Mouse (Mus musculus): Measurements from ENCODE around the gene F2r. TPM values are rescaled to one million over a fixed set of nuclear protein-coding genes. Genes with fewer than 3 reads are reported as not detected.
A peak's percentile ranks its signal among the peaks of the same experiment; 100 is the strongest.

The F2r gene
- polyA plus RNA-seq, 1 experiment from 2014 or later = 67.5 TPM

DNA sequence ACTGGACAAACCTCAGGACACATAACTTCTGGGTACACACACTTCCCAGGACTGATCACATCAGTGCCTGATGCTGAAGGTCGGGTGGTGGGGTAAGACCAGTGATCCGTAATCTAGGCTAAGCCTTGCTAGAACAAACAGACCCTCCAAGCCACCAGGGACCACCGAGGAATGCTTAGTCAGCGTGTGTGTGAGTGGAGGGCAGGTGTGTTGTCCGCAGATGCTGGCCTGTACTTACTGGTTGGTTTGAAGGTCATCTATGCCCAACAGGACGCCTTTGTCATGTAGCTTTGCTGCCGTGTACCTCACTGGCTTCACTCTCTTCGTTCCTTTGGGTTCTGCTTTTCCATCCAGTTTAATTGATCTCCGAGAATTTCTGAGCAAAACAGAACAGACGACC lies 11.5 kb upstream of the F2r start:
- WGBS = 86% methylated on average over 10 of the region's 10 CpGs
- Histone ChIP-seq H3K36me3 (0 out of 2 replicates have a peak, but pooled peaks cover 7% of the 10 kb centered on the region), H3K27ac (no peak overlapping the region), H3K9me3 (no peaks in the 10 kb centered on the region), H3K4me3 (replicated peaks) (no peak overlapping the region), H3K4me2 (no peak overlapping the region), H3K27me3 (replicated peaks) (no peaks in the 10 kb centered on the region), H3K9ac (no peak overlapping the region), H3K4me1 (no peaks in the 10 kb centered on the region)
- ATAC-seq (ENCODE audit: insufficient read depth, low FRiP score, low read depth) = no peak

DNA sequence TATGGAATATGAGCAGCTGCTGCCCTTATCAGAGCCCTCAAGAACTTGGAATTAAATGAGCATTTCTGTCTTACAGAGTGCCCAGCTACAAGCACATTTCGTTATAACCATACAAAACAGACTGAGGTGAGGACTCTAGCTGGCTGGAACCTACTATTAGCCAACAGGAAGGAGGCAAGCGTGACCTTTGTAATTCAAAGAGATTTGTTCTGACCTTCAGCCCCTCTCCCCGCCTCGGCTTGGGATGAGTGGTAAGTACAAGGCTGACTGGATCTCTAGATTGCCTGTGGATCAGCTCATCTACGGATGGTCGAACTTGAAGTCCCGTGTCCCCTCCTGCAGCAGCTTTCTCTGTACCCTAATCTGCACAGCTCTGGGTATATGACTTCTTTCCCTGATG lies 8.4 kb upstream of the F2r start:
- H3K9ac ChIP-seq = no peak overlapping the region
- no peak overlapping the region for H3K27ac ChIP-seq
- 78% methylated on average over 7 of the region's 7 CpGs for WGBS
- 0 out of 2 replicates have a peak, but pooled peaks cover 6% of the 10 kb centered on the region for H3K36me3 ChIP-seq
- no peaks in the 10 kb centered on the region for H3K4me1 ChIP-seq
- H3K9me3 ChIP-seq = no peaks in the 10 kb centered on the region
- H3K4me3 ChIP-seq (replicated peaks) = no peak overlapping the region
- H3K4me2 ChIP-seq = no peak overlapping the region
- no peaks in the 10 kb centered on the region for H3K27me3 ChIP-seq (replicated peaks)
- no peak for ATAC-seq (ENCODE audit: insufficient read depth, low FRiP score, low read depth)

DNA sequence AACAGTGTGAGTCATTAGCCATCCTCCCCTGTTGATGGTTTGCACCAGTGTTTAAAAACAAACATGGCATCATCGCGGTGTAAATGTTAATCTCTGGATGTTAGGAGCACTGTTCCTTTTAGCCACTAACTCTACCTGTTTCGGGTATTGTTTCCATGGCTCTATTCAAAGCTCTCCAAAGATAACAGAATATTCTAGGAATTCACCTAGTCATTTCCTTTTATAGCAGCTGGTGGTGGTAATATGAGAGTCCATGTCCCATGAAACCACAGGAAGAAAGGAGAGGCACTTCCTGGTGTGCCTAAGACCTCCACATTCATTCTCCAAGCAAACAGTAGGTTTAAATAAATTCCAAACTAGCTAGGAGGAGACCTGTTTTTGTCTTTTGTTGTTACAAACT lies 4.8 kb upstream of the F2r start:
- Histone ChIP-seq H3K4me1 (no peaks in the 10 kb centered on the region), H3K36me3 (no peaks in the 10 kb centered on the region), H3K4me2 (no peak overlapping the region), H3K27ac (no peak overlapping the region), H3K27me3 (replicated peaks) (no peaks in the 10 kb centered on the region), H3K9ac (no peak overlapping the region), H3K9me3 (no peaks in the 10 kb centered on the region), H3K4me3 (replicated peaks) (no peak overlapping the region)
- ATAC-seq (ENCODE audit: insufficient read depth, low FRiP score, low read depth) = no peak
- WGBS = 80% methylated on average over 3 of the region's 3 CpGs

DNA sequence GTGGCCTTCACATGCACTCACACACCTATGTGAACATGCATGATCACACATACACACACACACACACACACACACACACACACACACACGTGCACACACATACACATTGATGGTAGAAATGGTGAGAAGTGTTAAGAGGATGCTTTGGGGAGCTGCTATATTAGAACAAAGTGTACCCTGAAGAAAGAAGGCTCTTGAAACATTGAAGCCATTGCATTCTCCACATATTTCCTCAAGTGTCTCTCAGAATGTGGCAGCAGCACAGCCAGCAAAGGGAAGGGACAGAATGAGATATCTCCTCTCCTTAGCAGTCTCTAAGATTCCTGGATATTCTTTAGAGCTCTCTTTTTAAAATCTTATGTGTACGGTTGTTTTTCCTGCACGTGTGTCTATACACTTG lies 3.3 kb upstream of the F2r start:
- H3K9me3 ChIP-seq = no peaks in the 10 kb centered on the region

DNA sequence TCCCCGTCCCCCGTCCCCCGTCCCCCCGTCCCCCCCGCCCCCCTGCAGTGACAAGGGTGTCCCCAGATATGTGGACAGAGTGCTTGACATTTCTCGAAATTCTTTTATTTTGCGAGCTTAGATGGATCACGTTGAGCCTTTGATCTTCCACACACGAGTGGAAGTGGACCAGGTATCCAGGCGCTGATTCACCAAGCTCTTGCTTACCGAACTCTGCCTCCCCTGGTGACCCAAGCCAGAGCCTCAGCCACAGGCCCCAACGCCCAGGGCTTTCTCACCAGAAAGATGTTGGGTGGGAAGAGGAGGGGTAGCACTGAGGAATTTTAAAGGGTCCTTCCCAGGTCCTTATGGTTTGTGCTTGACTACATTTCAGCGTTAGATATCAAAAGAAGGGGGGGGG lies 572 bp upstream of the F2r start:
- Histone ChIP-seq H3K27ac (0 out of 2 replicates have a peak overlapping the region, but pooled peaks have one; percentile 60), H3K4me3 (replicated peaks) (peak overlapping the region; percentile 72), H3K9me3 (no peaks in the 10 kb centered on the region), H3K4me2 (peak overlapping the region; percentile 73), H3K9ac (no peak overlapping the region; the same call in 1 of the 2 replicates), H3K4me1 (peaks cover 7% of the 10 kb centered on the region), H3K27me3 (replicated peaks) (no peaks in the 10 kb centered on the region), H3K36me3 (no peaks in the 10 kb centered on the region)
- no peak; the same call in 1 of the 2 replicates for ATAC-seq (ENCODE audit: insufficient read depth, low FRiP score, low read depth)
- 10% methylated on average over 13 of the region's 13 CpGs for WGBS

More for the DNA sequence above, 3.3 kb upstream of the F2r start:
- no peak overlapping the region for H3K4me2 ChIP-seq
- WGBS = 78% methylated on average over 3 of the region's 3 CpGs
- no peak overlapping the region for H3K9ac ChIP-seq
- no peak overlapping the region for H3K4me3 ChIP-seq (replicated peaks)
- H3K36me3 ChIP-seq = no peaks in the 10 kb centered on the region
- no peaks in the 10 kb centered on the region for H3K27me3 ChIP-seq (replicated peaks)
- peaks cover 3% of the 10 kb centered on the region for H3K4me1 ChIP-seq
- no peak for ATAC-seq (ENCODE audit: insufficient read depth, low FRiP score, low read depth)
- no peak overlapping the region for H3K27ac ChIP-seq

DNA sequence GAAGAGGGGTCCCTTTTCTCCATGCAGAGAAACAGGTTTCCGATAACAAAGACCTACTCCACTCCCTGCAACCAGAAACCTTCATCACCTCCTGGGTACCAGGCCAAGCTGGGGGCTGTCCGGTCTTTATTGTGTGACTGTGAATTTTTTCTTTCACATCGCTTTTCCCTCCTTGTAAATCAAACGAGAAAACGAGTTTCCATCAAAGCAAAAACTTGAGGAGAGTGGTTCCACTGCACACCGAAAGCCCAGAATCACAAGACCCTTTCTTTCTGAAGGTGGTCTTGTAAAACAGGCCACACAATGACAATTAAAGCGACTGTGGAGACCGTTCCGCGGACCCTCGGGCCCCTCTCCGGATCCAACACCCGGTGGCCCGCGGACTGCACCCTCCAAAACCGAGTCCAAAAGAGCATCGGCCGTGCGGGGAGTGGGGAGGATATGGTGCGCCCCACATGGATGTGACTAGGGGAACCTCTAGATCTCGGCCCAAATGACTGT lies 566 bp downstream of the F2r start:
- peak; percentile 21; the same call in 1 of the 2 replicates for ATAC-seq (ENCODE audit: insufficient read depth, low FRiP score, low read depth)
- Histone ChIP-seq H3K4me2 (peak overlapping the region; percentile 73), H3K9ac (peak overlapping the region; percentile 70), H3K4me1 (peaks cover 7% of the 10 kb centered on the region), H3K27me3 (replicated peaks) (no peaks in the 10 kb centered on the region), H3K36me3 (no peaks in the 10 kb centered on the region), H3K9me3 (no peaks in the 10 kb centered on the region), H3K4me3 (replicated peaks) (peak overlapping the region; percentile 72), H3K27ac (peak overlapping the region; percentile 59; the same call in 1 of the 2 replicates)
- WGBS = under 1% methylated on average over 21 of the region's 21 CpGs

DNA sequence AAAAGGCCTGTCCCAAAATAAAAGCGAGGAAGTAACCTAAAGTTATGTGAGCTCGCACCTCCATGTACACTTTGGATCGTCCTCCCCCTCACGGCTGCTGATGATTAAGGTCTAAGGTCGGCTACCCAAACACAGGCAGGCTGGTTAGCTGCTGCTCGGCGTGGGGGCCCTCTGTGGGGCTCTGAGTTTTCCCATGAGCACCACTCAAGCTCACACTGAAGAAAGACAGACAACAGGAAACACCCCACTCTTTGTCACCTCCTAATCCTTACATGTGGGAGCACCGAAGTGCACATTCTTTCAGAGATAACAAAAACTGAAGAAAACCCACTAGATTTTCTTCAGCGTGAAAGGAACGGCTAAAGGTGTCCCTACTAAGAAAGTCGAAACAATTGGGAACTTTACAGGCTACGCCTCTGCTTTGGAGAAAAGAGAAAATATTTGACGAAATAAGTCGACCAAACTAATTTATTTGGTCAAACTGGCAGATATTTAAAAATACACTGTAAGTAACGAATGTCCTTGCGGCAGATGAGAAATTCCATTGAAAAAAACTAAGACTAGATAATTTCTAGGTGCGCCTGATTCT lies 1.1 kb downstream of the F2r start:
- whole genome bisulfite sequencing = 9% methylated on average over 17 of the region's 17 CpGs

DNA sequence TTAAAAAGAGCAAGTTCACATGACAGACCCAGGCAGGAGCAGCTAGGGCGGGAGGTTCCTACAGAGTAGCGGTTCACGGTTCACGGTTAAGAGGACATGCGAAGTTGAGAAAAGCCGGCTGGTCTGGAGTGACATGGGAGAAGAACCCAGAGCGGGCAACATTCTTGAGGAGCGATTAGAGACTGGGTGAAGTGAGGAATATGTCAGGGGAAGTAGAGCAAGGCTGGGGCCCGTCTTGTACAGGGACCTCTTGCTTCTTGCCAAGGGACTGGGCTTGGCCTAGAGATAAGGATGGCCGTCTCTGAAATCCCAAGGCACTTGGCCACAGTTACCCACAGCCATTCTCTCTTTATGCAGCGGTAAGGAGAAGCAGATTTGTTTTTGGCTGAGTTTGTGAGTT lies 1.8 kb downstream of the F2r start:
- Histone ChIP-seq H3K4me3 (replicated peaks) (peak overlapping the region; percentile 72), H3K9ac (peak overlapping the region; percentile 32; the same call in 1 of the 2 replicates), H3K27ac (peak overlapping the region; percentile 17; the same call in 1 of the 2 replicates), H3K9me3 (no peaks in the 10 kb centered on the region), H3K4me2 (peak overlapping the region; percentile 73), H3K36me3 (no peaks in the 10 kb centered on the region), H3K27me3 (replicated peaks) (no peaks in the 10 kb centered on the region), H3K4me1 (peaks cover 7% of the 10 kb centered on the region)
- no peak for ATAC-seq (ENCODE audit: insufficient read depth, low FRiP score, low read depth)
- WGBS = 32% methylated on average over 11 of the region's 11 CpGs

More for the DNA sequence above, 1.1 kb downstream of the F2r start:
- Histone ChIP-seq H3K4me2 (peak overlapping the region; percentile 73), H3K4me3 (replicated peaks) (peak overlapping the region; percentile 72), H3K4me1 (peaks cover 7% of the 10 kb centered on the region), H3K9ac (peak overlapping the region; percentile 32; the same call in 1 of the 2 replicates), H3K27ac (0 out of 2 replicates have a peak overlapping the region, but pooled peaks have one; percentile 59), H3K36me3 (no peaks in the 10 kb centered on the region), H3K27me3 (replicated peaks) (no peaks in the 10 kb centered on the region), H3K9me3 (no peaks in the 10 kb centered on the region)
- ATAC-seq (ENCODE audit: insufficient read depth, low FRiP score, low read depth) = no peak

DNA sequence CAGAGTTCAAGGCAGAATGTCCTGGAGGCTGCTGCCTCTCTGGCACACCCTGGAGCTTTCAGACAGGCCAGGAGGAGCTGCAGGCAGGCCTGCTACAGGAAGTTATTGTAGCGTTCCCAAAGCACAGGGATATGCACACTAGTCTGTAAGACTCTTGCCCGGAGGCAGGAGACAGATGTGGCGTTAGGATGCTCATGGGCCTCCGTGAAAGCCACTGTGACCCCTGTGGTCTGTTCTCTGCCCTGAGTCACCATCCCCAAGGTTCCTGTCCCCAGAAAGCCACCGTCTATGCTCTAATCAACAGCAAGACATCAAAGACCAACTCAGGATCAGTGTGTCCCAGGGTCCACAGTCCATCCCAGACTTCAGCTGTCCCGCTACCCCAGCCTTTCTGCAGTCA lies 3.5 kb downstream of the F2r start:
- Histone ChIP-seq H3K27me3 (replicated peaks) (no peaks in the 10 kb centered on the region), H3K27ac (no peak overlapping the region), H3K4me2 (peak overlapping the region; percentile 10; the same call in 1 of the 2 replicates), H3K9me3 (no peaks in the 10 kb centered on the region), H3K4me1 (peaks cover 7% of the 10 kb centered on the region), H3K4me3 (replicated peaks) (no peak overlapping the region; the same call in 1 of the 2 replicates), H3K36me3 (no peaks in the 10 kb centered on the region), H3K9ac (no peak overlapping the region)
- ATAC-seq (ENCODE audit: insufficient read depth, low FRiP score, low read depth) = no peak
- WGBS = 63% methylated on average over 6 of the region's 6 CpGs

DNA sequence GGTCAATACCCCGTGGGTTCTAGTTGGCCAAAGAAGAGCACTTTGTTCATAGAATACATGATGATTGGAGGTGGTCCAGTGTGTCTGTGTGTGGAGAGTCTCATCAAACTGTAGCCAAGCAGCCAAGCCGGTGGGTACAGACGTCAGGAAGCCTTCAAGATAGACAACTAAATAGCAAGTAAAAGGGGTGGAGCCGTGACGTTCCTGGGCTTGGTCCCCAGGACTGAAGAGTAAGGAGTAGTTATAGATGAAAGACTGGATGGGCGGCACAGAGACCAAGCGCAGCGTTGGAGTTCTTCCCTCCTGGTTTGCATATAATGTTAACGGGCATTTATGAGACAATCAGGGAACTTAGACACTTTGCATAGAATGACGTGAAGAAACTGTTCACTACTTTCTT lies 6.0 kb downstream of the F2r start:
- H3K27me3 ChIP-seq (replicated peaks) = no peaks in the 10 kb centered on the region
- H3K4me1 ChIP-seq = peaks cover 7% of the 10 kb centered on the region
- no peak overlapping the region for H3K9ac ChIP-seq
- no peak overlapping the region for H3K4me2 ChIP-seq
- no peaks in the 10 kb centered on the region for H3K36me3 ChIP-seq
- ATAC-seq (ENCODE audit: insufficient read depth, low FRiP score, low read depth) = no peak
- 81% methylated on average over 10 of the region's 10 CpGs for WGBS
- H3K9me3 ChIP-seq = no peaks in the 10 kb centered on the region
- no peak overlapping the region for H3K27ac ChIP-seq
- H3K4me3 ChIP-seq (replicated peaks) = no peak overlapping the region

DNA sequence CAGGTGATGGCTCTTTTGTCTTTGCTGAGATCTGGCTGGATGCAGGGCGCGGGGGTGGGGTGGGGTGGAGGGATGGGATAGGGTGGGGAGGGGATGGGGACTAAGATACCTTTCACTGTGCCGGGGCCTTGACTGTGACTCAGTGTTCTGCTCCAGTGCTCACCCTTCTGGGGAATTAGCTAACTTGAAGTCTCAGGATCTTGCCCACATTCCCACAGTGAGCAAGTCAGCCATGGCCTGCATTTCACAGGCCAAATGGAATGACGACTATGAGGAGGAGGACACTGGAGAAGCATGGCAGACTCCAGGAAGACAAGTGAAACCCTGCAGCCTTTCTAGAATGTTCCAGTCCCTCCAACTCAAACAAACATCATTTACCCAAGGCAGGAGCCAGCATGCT lies 6.5 kb downstream of the F2r start:
- Histone ChIP-seq H3K9me3 (no peaks in the 10 kb centered on the region), H3K27ac (no peak overlapping the region), H3K27me3 (replicated peaks) (no peaks in the 10 kb centered on the region), H3K9ac (no peak overlapping the region), H3K4me3 (replicated peaks) (no peak overlapping the region), H3K36me3 (no peaks in the 10 kb centered on the region), H3K4me2 (no peak overlapping the region), H3K4me1 (peaks cover 6% of the 10 kb centered on the region)
- ATAC-seq (ENCODE audit: insufficient read depth, low FRiP score, low read depth) = no peak
- 83% methylated on average over 4 of the region's 4 CpGs for WGBS

DNA sequence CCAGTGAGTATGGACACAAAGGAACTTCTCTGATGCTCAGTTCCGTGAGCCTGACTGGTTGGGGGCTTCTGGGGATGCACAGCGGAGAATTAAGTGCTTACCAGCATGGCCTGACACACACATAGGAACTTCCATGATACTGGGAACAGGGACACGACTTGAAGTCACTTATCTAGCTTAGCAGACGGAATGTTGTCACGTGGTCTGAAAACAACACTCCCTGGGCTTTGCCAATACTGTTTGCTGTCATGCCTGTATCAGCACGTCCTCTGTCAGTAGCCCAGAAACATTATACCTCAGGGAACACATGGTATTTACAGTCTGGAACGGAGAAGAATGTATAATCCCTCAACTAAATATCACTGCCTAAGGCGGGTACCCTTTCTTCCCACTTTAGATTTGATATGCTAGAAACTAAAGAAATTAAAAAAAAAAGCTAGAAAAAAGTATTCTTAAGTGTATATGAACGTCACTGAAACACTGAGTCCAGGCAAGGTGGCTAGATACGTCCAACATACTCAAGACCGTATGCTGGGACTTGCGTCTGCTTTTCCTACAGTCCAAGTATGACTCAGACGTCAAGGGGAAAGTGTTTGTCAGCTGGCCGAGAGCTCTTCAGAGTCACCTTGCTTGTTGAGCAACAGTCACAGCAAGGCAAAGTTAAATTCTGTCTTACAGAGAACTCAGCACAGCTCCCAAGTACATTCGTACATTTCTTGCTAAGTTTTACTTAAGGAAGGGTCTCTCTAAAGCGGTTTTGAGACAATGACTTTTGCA lies 7.3 kb downstream of the F2r start:
- no peak overlapping the region for H3K9ac ChIP-seq
- no peak overlapping the region for H3K4me3 ChIP-seq (replicated peaks)
- H3K9me3 ChIP-seq = no peaks in the 10 kb centered on the region
- peak; percentile 80; the same call in 1 of the 2 replicates for ATAC-seq (ENCODE audit: insufficient read depth, low FRiP score, low read depth)
- H3K36me3 ChIP-seq = no peaks in the 10 kb centered on the region
- no peaks in the 10 kb centered on the region; the same call in 1 of the 2 replicates for H3K4me1 ChIP-seq
- no peak overlapping the region for H3K27ac ChIP-seq
- 78% methylated on average over 16 of the region's 16 CpGs for WGBS
- H3K27me3 ChIP-seq (replicated peaks) = no peaks in the 10 kb centered on the region
- no peak overlapping the region for H3K4me2 ChIP-seq

Data from stomach, embryonic 15.5 days (tissue).